Mouse (Mus musculus) forebrain, embryonic 14.5 days (tissue): ENCODE data around the gene Htr5a. TPM values are rescaled to one million over a fixed set of nuclear protein-coding genes. Genes with fewer than 3 reads are reported as not detected.

ENCODE experiments used
- polyA plus RNA-seq: library from polyadenylated mRNA; unstranded; fragments of >200 nt; fragmentation: Nextera tagmentation; extraction: Ambion mirVana; gene quantifications from 2 replicates; pipeline ENCODE4 v1.2.1, GENCODE M21; 2014

Htr5a gene
- polyA plus RNA-seq, 1 experiment from 2014 or later, result 0.71 TPM

Other genes with a start within 250 kb of the Htr5a start
- 28.7 and 31.7 TPM in 2 replicates for gene Paxip1, start 50.5 kb upstream of the Htr5a start, polyA plus RNA-seq
- gene Insig1, start 229.2 kb downstream of the Htr5a start, polyA plus RNA-seq, result 81.8 and 85.6 TPM in 2 replicates